In the genomic region with DNA sequence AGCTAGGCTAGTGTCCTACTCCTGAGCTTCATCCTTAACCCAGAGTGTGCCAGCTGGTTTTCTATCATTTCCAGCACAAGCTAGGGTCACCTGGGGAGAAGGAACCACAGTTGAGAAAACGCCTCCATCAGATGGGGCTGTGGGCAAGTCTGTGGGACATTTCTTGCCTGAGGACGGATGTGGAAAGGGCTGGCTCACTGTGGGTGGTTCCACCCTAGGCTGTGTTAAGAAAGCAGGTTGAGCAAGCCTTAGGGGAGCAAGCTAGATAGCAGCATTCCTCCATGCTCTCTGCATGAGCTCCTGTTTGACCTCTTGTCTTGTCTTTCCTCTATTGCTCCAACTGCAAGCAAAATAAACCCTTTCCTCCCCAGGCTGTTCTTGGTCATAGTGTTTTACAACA, we compare ENCODE assay signal across 27 mouse cellular contexts. TPM values are rescaled to one million over a fixed set of nuclear protein-coding genes. Genes with fewer than 3 reads are reported as not detected.
"Had no signal": no experiment of that assay in that cellular context is flagged by ENCODE, and none has a peak within 500 bp of the region (broad histone marks: within the 10 kb centered on the region; RNA-seq: fewer than 3 reads in every experiment).

No protein-coding gene starts in this region.

- H3K4me3 ChIP-seq: heart, embryonic 13.5 days; heart, embryonic 15.5 days; hindbrain, embryonic 13.5 days; hindbrain, embryonic 15.5 days; kidney, embryonic 15.5 days; limb, embryonic 10.5 days; limb, embryonic 12.5 days; liver, embryonic 13.5 days; liver, embryonic 15.5 days had no signal

- H3K4me2 ChIP-seq: heart, embryonic 11.5 days; heart, embryonic 13.5 days; heart, embryonic 15.5 days; hindbrain, embryonic 13.5 days; hindbrain, embryonic 15.5 days; kidney, embryonic 15.5 days; limb, embryonic 12.5 days; liver, embryonic 11.5 days; liver, embryonic 13.5 days; liver, embryonic 15.5 days had no signal

- H3K27me3 ChIP-seq: heart, embryonic 13.5 days; heart, embryonic 15.5 days; hindbrain, embryonic 13.5 days; hindbrain, embryonic 15.5 days; kidney, embryonic 15.5 days; limb, embryonic 12.5 days; liver, embryonic 13.5 days; liver, embryonic 15.5 days had no signal

- H3K9ac ChIP-seq: heart, embryonic 13.5 days; heart, embryonic 15.5 days; hindbrain, embryonic 13.5 days; hindbrain, embryonic 15.5 days; kidney, embryonic 15.5 days; limb, embryonic 12.5 days; liver, embryonic 13.5 days; liver, embryonic 15.5 days had no signal

- DNase-seq: gastrocnemius, postnatal 14 days; heart, adult 18-20 months; heart, postnatal 14 days; heart, postnatal 36 days; kidney, adult 11 months; kidney, adult 2 months; kidney, adult 9 months; kidney, postnatal 14 days; kidney, postnatal 36 days; layer of hippocampus, adult 9-11 months; layer of hippocampus, postnatal 36 days; liver; liver, embryonic 13.5 days had no signal

- ATAC-seq: hindbrain, postnatal 0 days; intestine, embryonic 16.5 days had no signal

- H3K4me1 ChIP-seq: heart, embryonic 13.5 days; heart, embryonic 15.5 days; hindbrain, embryonic 13.5 days; hindbrain, embryonic 15.5 days; kidney, embryonic 15.5 days; limb, embryonic 10.5 days; limb, embryonic 12.5 days had no signal

- H3K27ac ChIP-seq: heart, embryonic 13.5 days; heart, embryonic 15.5 days; hindbrain, embryonic 13.5 days; hindbrain, embryonic 15.5 days; hindbrain, postnatal 0 days; kidney, embryonic 15.5 days; kidney, postnatal 0 days; limb, embryonic 10.5 days; limb, embryonic 12.5 days; liver, embryonic 13.5 days; liver, embryonic 15.5 days had no signal

- H3K9me3 ChIP-seq: heart, embryonic 13.5 days; heart, embryonic 15.5 days; hindbrain, embryonic 13.5 days; hindbrain, embryonic 15.5 days; kidney, embryonic 15.5 days; limb, embryonic 10.5 days; limb, embryonic 12.5 days; liver, embryonic 13.5 days; liver, embryonic 15.5 days had no signal

RNA-seq across cellular contexts. Expression of gene Vmn1r4, which starts 33.1 kb away (rescaled TPM):
- total RNA-seq: heart, postnatal 36 days had no signal
- polyA plus RNA-seq: large intestine, adult 2 months had no signal
